Mouse (Mus musculus): Measurements from ENCODE around the gene Selenot.

Gene Selenot

GRCm38 (mm10) chr3:58636406-58637295, 60.2 kb downstream of the Selenot start, which contains the start of gene Erich6:
Gene Erich6 (minus strand): TSS chr3:58637207.
- peak; percentile 36 for DNase-seq

All from liver (tissue).